Comparison of ENCODE assay signal across 9 mouse cellular contexts in the genomic region with DNA sequence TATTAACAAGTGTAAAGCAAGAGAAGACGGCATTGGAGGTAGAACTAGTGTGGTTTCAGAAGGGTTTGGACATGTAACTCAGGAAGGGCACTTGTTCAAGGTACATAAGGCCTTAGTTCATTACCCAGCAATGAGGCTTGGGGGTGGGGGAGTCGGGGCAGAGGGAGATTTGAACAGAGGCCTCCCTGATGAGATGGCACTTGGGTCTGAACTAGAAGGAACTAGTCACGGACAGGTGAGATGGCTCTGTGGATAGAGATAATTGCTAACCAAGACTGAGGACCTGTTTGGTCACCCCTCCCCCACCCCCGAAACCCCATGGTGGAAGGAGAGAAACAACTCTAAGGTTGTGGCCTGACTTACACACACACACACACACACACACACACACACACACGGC. TPM values are rescaled to one million over a fixed set of nuclear protein-coding genes. Genes with fewer than 3 reads are reported as not detected.
A peak's percentile ranks its signal among the peaks of the same experiment; 100 is the strongest.
DNase-seq lines count a peak whose midpoint lies in the region; ATAC-seq lines count a peak whose summit lies in the region.
"Had no signal": no experiment of that assay in that cellular context is flagged by ENCODE, and none has a peak within 500 bp of the region (broad histone marks: within the 10 kb centered on the region; RNA-seq: fewer than 3 reads in every experiment).

No protein-coding gene starts in this region.

- whole genome bisulfite sequencing in kidney, embryonic 14.5 days = 34% methylated on average over 5 of the region's 5 CpGs
- WGBS in embryonic facial prominence, embryonic 10.5 days = 50% methylated on average over 5 of the region's 5 CpGs
- 56% methylated on average over 5 of the region's 5 CpGs for WGBS in limb, embryonic 10.5 days
- WGBS in neural tube, embryonic 13.5 days = 39% methylated on average over 5 of the region's 5 CpGs

- no peak overlapping the region for H3K27ac ChIP-seq in kidney, embryonic 14.5 days (ENCODE audit: low read depth, low read length)
- H3K27ac ChIP-seq in embryonic facial prominence, embryonic 10.5 days (replicated peaks) = peak overlapping the region; percentile 91
- H3K27ac ChIP-seq in limb, embryonic 10.5 days = peak overlapping the region; percentile 89
- no peak overlapping the region for H3K27ac ChIP-seq in neural tube, embryonic 13.5 days (replicated peaks)

- H3K4me2 ChIP-seq in kidney, embryonic 14.5 days (replicated peaks; ENCODE audit: low read depth, low read length) = peak overlapping the region; percentile 55
- H3K4me2 ChIP-seq in neural tube, embryonic 13.5 days = peak overlapping the region; percentile 85

- H3K4me3 ChIP-seq in kidney, embryonic 14.5 days (ENCODE audit: low read length) = peak overlapping the region; percentile 71
- H3K4me3 ChIP-seq in embryonic facial prominence, embryonic 10.5 days = peak overlapping the region; percentile 80
- H3K4me3 ChIP-seq in limb, embryonic 10.5 days = peak overlapping the region; percentile 92
- peak overlapping the region; percentile 53 for H3K4me3 ChIP-seq in neural tube, embryonic 13.5 days

- H3K27me3 ChIP-seq in kidney, embryonic 14.5 days (ENCODE audit: control insufficient read depth, insufficient read depth, low read length) = no peaks in the 10 kb centered on the region
- no peaks in the 10 kb centered on the region for H3K27me3 ChIP-seq in embryonic facial prominence, embryonic 10.5 days (replicated peaks; ENCODE audit: low read depth, poor library complexity, severe bottlenecking)
- no peaks in the 10 kb centered on the region for H3K27me3 ChIP-seq in limb, embryonic 10.5 days (ENCODE audit: low read depth, poor library complexity, severe bottlenecking)
- H3K27me3 ChIP-seq in neural tube, embryonic 13.5 days = no peaks in the 10 kb centered on the region

- H3K36me3 ChIP-seq in kidney, embryonic 14.5 days (ENCODE audit: control insufficient read depth, insufficient read depth, low read length) = peaks cover 38% of the 10 kb centered on the region; the same call in 1 of the 2 replicates
- H3K36me3 ChIP-seq in embryonic facial prominence, embryonic 10.5 days (replicated peaks) = peaks cover 44% of the 10 kb centered on the region
- peaks cover 44% of the 10 kb centered on the region for H3K36me3 ChIP-seq in limb, embryonic 10.5 days
- H3K36me3 ChIP-seq in neural tube, embryonic 13.5 days = no peaks in the 10 kb centered on the region

- peaks cover 10% of the 10 kb centered on the region for H3K4me1 ChIP-seq in kidney, embryonic 14.5 days (ENCODE audit: control insufficient read depth, insufficient read depth, low read length)
- peaks cover 34% of the 10 kb centered on the region for H3K4me1 ChIP-seq in embryonic facial prominence, embryonic 10.5 days
- peaks cover 16% of the 10 kb centered on the region for H3K4me1 ChIP-seq in limb, embryonic 10.5 days
- peaks cover 17% of the 10 kb centered on the region for H3K4me1 ChIP-seq in neural tube, embryonic 13.5 days (replicated peaks)

- no peak for ATAC-seq in kidney, embryonic 14.5 days (ENCODE audit: low FRiP score, low TSS enrichment)
- ATAC-seq in neural tube, embryonic 13.5 days (ENCODE audit: low read depth) = no peak

- H3K9me3 ChIP-seq in kidney, embryonic 14.5 days (ENCODE audit: control insufficient read depth, low read length) = no peaks in the 10 kb centered on the region
- no peaks in the 10 kb centered on the region for H3K9me3 ChIP-seq in embryonic facial prominence, embryonic 10.5 days
- no peaks in the 10 kb centered on the region for H3K9me3 ChIP-seq in limb, embryonic 10.5 days (replicated peaks)
- no peaks in the 10 kb centered on the region for H3K9me3 ChIP-seq in neural tube, embryonic 13.5 days

- no peak for DNase-seq in kidney, postnatal 4 days
- peak; percentile 22 for DNase-seq in embryonic facial prominence, embryonic 10.5 days (ENCODE audit: low spot score)
- DNase-seq in limb, embryonic 10.5 days (ENCODE audit: low spot score) = no peak
- DNase-seq in cerebellum, adult 18-20 months = no peak
- no peak for DNase-seq in frontal cortex, postnatal 36 days (ENCODE audit: low spot score in 2 of 2)
- no peak for DNase-seq in left cerebral cortex, adult 9 months (ENCODE audit: low spot score in 2 of 2)
- DNase-seq: kidney, adult 11 months had no signal

- peak overlapping the region; percentile 53 for H3K9ac ChIP-seq in kidney, embryonic 14.5 days (ENCODE audit: low read depth, low read length)
- peak overlapping the region; percentile 72 for H3K9ac ChIP-seq in neural tube, embryonic 13.5 days

RNA-seq across cellular contexts. Expression of a gene that starts 1.1 kb away (rescaled TPM):
- 63.7 and 107 TPM in 2 replicates for polyA plus RNA-seq in kidney, embryonic 14.5 days (2014; fragmentation: Nextera tagmentation; extraction: Ambion mirVana)
- polyA plus RNA-seq in embryonic facial prominence, embryonic 10.5 days (2016; fragmentation: Nextera tagmentation; extraction: Ambion mirVana) = 162 and 169 TPM in 2 replicates
- polyA plus RNA-seq in limb, embryonic 10.5 days (2016; fragmentation: Nextera tagmentation; extraction: Ambion mirVana) = 148 and 168 TPM in 2 replicates
- 14.9 and 16.7 TPM in 2 replicates for polyA plus RNA-seq in neural tube, embryonic 13.5 days (2015; fragmentation: Nextera tagmentation; extraction: Ambion mirVana)

RNA-seq across cellular contexts. Expression of a gene that starts 49.6 kb away (rescaled TPM):
- polyA plus RNA-seq in kidney, embryonic 14.5 days (2014; fragmentation: Nextera tagmentation; extraction: Ambion mirVana) = 6.0 and 9.6 TPM in 2 replicates
- 5.6 and 6.0 TPM in 2 replicates for polyA plus RNA-seq in embryonic facial prominence, embryonic 10.5 days (2016; fragmentation: Nextera tagmentation; extraction: Ambion mirVana)
- 4.2 and 5.5 TPM in 2 replicates for polyA plus RNA-seq in limb, embryonic 10.5 days (2016; fragmentation: Nextera tagmentation; extraction: Ambion mirVana)
- 3.3 and 4.6 TPM in 2 replicates for polyA plus RNA-seq in neural tube, embryonic 13.5 days (2015; fragmentation: Nextera tagmentation; extraction: Ambion mirVana)

Comparison
In these comparisons a context has a peak if more than half of its experiments do, and no peak if none do; other contexts are left out.
1. H3K27ac ChIP-seq: peak in embryonic facial prominence, embryonic 10.5 days (single experiment) and limb, embryonic 10.5 days (single experiment); none in kidney, embryonic 14.5 days (single experiment) and neural tube, embryonic 13.5 days (single experiment).
2. Peak in every context shown above with its lines, with median percentiles within 50 percentile points of each other: H3K4me3 ChIP-seq.